ENCODE assay signal across 20 mouse cellular contexts in genomic region chr14:18355514-18356190, GRCm38 (mm10). TPM values are rescaled to one million over a fixed set of nuclear protein-coding genes. Genes with fewer than 3 reads are reported as not detected.
A peak's percentile ranks its signal among the peaks of the same experiment; 100 is the strongest.
DNase-seq lines count a peak whose midpoint lies in the region; ATAC-seq and TF ChIP-seq lines count a peak whose summit lies in the region.
"Had no signal": no experiment of that assay in that cellular context is flagged by ENCODE, and none has a peak within 500 bp of the region (broad histone marks: within the 10 kb centered on the region; RNA-seq: fewer than 3 reads in every experiment).

No protein-coding gene starts in this region.

- peaks cover 4% of the 10 kb centered on the region; the same call in 1 of the 2 replicates for H3K4me1 ChIP-seq in heart, postnatal 0 days (ENCODE audit: control insufficient read depth, insufficient read depth)
- H3K4me1 ChIP-seq in lung, embryonic 16.5 days (replicated peaks; ENCODE audit: control insufficient read depth, insufficient read depth, low read length), result no peaks in the 10 kb centered on the region; the same call in 1 of the 2 replicates
- H3K4me1 ChIP-seq: embryonic facial prominence, embryonic 12.5 days; forebrain, embryonic 15.5 days; liver, embryonic 12.5 days had no signal

- no peaks in the 10 kb centered on the region for H3K9me3 ChIP-seq in heart, postnatal 0 days (replicated peaks; ENCODE audit: control insufficient read depth, low read length)
- no peaks in the 10 kb centered on the region for H3K9me3 ChIP-seq in lung, embryonic 16.5 days (ENCODE audit: control insufficient read depth, low read length)
- H3K9me3 ChIP-seq: embryonic facial prominence, embryonic 12.5 days; forebrain, embryonic 15.5 days; heart, embryonic 15.5 days; liver, embryonic 12.5 days had no signal

- H3K9ac ChIP-seq in heart, postnatal 0 days (replicated peaks; ENCODE audit: low read depth, low read length), result no peak overlapping the region
- no peak overlapping the region for H3K9ac ChIP-seq in lung, embryonic 16.5 days (ENCODE audit: low read length)
- H3K9ac ChIP-seq: embryonic facial prominence, embryonic 12.5 days; forebrain, embryonic 15.5 days; heart, embryonic 15.5 days; liver, embryonic 12.5 days; liver, postnatal 0 days had no signal

- H3K27ac ChIP-seq in heart, postnatal 0 days (ENCODE audit: low read depth), result no peak overlapping the region
- H3K27ac ChIP-seq in lung, embryonic 16.5 days (ENCODE audit: low read length), result no peak overlapping the region; the same call in 1 of the 2 replicates
- H3K27ac ChIP-seq: embryonic facial prominence, embryonic 12.5 days; forebrain, embryonic 15.5 days; heart, embryonic 15.5 days; liver, embryonic 12.5 days had no signal

- TF ChIP-seq CTCF in heart, postnatal 0 days (IDR thresholded peaks at IDR 0.05; ENCODE audit: low read depth), result no peak

- DNase-seq in heart, postnatal 0 days (ENCODE audit: low spot score), result no peak
- DNase-seq in heart, postnatal 36 days, result no peak
- DNase-seq in ZHBTc4 (ENCODE audit: low read depth, low spot score), result peak; percentile 38
- DNase-seq in lung, postnatal 4 days, result peak; percentile 20 to 56
- DNase-seq in adrenal gland, adult (ENCODE audit: inconsistent age in 2 of 2, low spot score in 1 of 2), result no peak
- DNase-seq: adrenal gland, postnatal 10 days; B cell, adult 2 months; embryo, embryonic 11 days; kidney, adult 18-20 months; kidney, postnatal 4 days; liver, postnatal 0 days; midbrain, embryonic 14.5 days; retina, postnatal 1 day; right cerebral cortex, postnatal 14 days had no signal

- peak; percentile 68; the same call in 1 of the 2 replicates for ATAC-seq in heart, postnatal 0 days (ENCODE audit: insufficient read depth, low read depth)
- peak; percentile 84 for ATAC-seq in lung, embryonic 16.5 days (ENCODE audit: low read depth)
- ATAC-seq: forebrain, embryonic 15.5 days; hindbrain, embryonic 16.5 days; liver, embryonic 12.5 days; liver, postnatal 0 days had no signal

- 41% methylated on average over 6 of the region's 6 CpGs for WGBS in heart, postnatal 0 days
- 40% methylated on average over 6 of the region's 6 CpGs for WGBS in lung, embryonic 16.5 days

- H3K27me3 ChIP-seq in heart, postnatal 0 days (ENCODE audit: control insufficient read depth, insufficient read depth, low read length), result no peaks in the 10 kb centered on the region
- H3K27me3 ChIP-seq in lung, embryonic 16.5 days (ENCODE audit: control insufficient read depth, insufficient read depth, low read depth, low read length), result no peaks in the 10 kb centered on the region
- H3K27me3 ChIP-seq: embryonic facial prominence, embryonic 12.5 days; forebrain, embryonic 15.5 days; heart, embryonic 15.5 days; liver, embryonic 12.5 days had no signal

- no peak overlapping the region for H3K4me3 ChIP-seq in heart, postnatal 0 days (ENCODE audit: low read depth, low read length)
- no peak overlapping the region for H3K4me3 ChIP-seq in lung, embryonic 16.5 days (ENCODE audit: low read length)
- H3K4me3 ChIP-seq: embryonic facial prominence, embryonic 12.5 days; forebrain, embryonic 15.5 days; heart, embryonic 15.5 days; liver, embryonic 12.5 days had no signal

- no peaks in the 10 kb centered on the region for H3K36me3 ChIP-seq in heart, postnatal 0 days (replicated peaks; ENCODE audit: control insufficient read depth, insufficient read depth, low read length)
- no peaks in the 10 kb centered on the region for H3K36me3 ChIP-seq in lung, embryonic 16.5 days (ENCODE audit: control insufficient read depth, insufficient read depth, low read length)
- H3K36me3 ChIP-seq: embryonic facial prominence, embryonic 12.5 days; forebrain, embryonic 15.5 days; heart, embryonic 15.5 days; liver, embryonic 12.5 days had no signal

- H3K4me2 ChIP-seq in heart, postnatal 0 days (ENCODE audit: low read depth, low read length), result no peak overlapping the region
- no peak overlapping the region for H3K4me2 ChIP-seq in lung, embryonic 16.5 days (ENCODE audit: low read depth, low read length)
- H3K4me2 ChIP-seq: embryonic facial prominence, embryonic 12.5 days; forebrain, embryonic 15.5 days; heart, embryonic 15.5 days; liver, embryonic 12.5 days had no signal

- intact Hi-C loops in heart, postnatal 36 days (cut with DNase I), result no loop called here

- no peak for TF ChIP-seq EP300 in heart, postnatal 0 days (IDR thresholded peaks at IDR 0.05; ENCODE audit: low read depth)

RNA-seq across cellular contexts. Expression of gene Ube2e1, which starts 24.0 kb away (rescaled TPM):
- total RNA-seq in heart, postnatal 0 days (2014; rRNA removed; ENCODE audit: low replicate concordance), result 12.9 and 31.0 TPM in 2 replicates
- 44.4 and 47.3 TPM in 2 replicates for polyA plus RNA-seq in heart, postnatal 0 days (2015; fragmentation: Nextera tagmentation; extraction: Ambion mirVana)
- total RNA-seq in heart, postnatal 36 days (2021), result 10 to 100 TPM; 38.5 to 41.5 TPM
- polyA plus RNA-seq in lung, embryonic 16.5 days (2015; fragmentation: Nextera tagmentation; extraction: Ambion mirVana), result 117 and 122 TPM in 2 replicates

Comparison
In these comparisons a context has a peak if more than half of its experiments do, and no peak if none do; other contexts are left out.
1. DNase-seq: peak in ZHBTc4 (single experiment) and lung, postnatal 4 days (2 of 2); none in heart, postnatal 0 days (single experiment), heart, postnatal 36 days (0 of 2) and adrenal gland, adult (0 of 2).